Comparison of ENCODE assay signal across 11 mouse cellular contexts in the genomic region with DNA sequence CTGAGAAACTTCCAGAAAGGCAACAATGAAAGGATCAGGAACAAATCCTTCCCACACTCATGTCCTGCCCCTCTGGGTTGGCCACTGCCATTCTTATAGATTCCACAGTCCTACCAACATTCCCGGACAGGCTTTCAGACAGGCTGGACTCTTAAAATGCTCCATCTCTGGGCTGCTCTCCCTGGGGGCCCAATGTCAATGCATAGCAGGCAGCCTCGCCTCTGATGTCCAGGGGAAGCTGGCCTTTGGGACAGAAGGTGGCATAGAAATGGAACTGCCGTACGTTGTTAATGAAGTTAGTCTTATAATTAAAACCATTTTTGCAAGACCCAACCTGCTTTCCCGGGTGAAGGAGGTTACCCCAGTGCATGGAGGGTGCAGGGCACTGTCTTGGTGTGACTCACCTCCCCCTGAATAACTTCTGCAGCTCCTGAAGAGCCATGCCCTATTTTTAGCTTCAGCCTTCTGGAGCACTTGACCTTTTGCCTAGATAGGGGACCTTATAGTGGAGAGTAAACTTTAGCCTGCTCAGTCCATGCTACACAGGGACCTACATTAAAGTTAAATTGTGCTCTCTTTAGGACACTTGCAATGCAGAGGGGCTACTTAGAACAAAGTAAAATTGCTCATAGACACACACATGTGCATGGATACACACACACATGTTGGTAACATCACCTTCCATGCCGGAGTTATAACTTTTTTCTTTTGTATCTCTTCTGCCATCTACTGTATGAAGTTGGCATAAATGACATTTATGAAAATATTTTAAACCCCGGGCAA. TPM values are rescaled to one million over a fixed set of nuclear protein-coding genes. Genes with fewer than 3 reads are reported as not detected.
DNase-seq lines count a peak whose midpoint lies in the region; ATAC-seq lines count a peak whose summit lies in the region.
"Had no signal": no experiment of that assay in that cellular context is flagged by ENCODE, and none has a peak within 500 bp of the region (broad histone marks: within the 10 kb centered on the region; RNA-seq: fewer than 3 reads in every experiment).

No protein-coding gene starts in this region.

- no peak for ATAC-seq in midbrain, embryonic 14.5 days (ENCODE audit: low FRiP score, low TSS enrichment)
- no peak for ATAC-seq in midbrain, embryonic 11.5 days (ENCODE audit: low FRiP score)

- H3K27ac ChIP-seq in midbrain, embryonic 14.5 days (replicated peaks; ENCODE audit: low read depth, low read length), result no peak overlapping the region
- no peak overlapping the region for H3K27ac ChIP-seq in midbrain, embryonic 11.5 days (ENCODE audit: low read depth, low read length)
- H3K27ac ChIP-seq: liver, embryonic 14.5 days had no signal

- no peaks in the 10 kb centered on the region for H3K27me3 ChIP-seq in midbrain, embryonic 14.5 days (ENCODE audit: control insufficient read depth, insufficient read depth, low read length)
- H3K27me3 ChIP-seq in midbrain, embryonic 11.5 days (ENCODE audit: control insufficient read depth, insufficient read depth, low read length), result peaks cover 8% of the 10 kb centered on the region
- no peaks in the 10 kb centered on the region; the same call in 1 of the 2 replicates for H3K27me3 ChIP-seq in splenic B cell, adult 2 months (ENCODE audit: control insufficient read depth, insufficient read depth, low read length, poor library complexity, severe bottlenecking)

- no peaks in the 10 kb centered on the region for H3K4me1 ChIP-seq in midbrain, embryonic 14.5 days (ENCODE audit: control insufficient read depth, insufficient read depth, low read length)
- H3K4me1 ChIP-seq in midbrain, embryonic 11.5 days (ENCODE audit: control insufficient read depth, insufficient read depth, low read length), result no peaks in the 10 kb centered on the region

- H3K9ac ChIP-seq in midbrain, embryonic 14.5 days (replicated peaks; ENCODE audit: low read length), result no peak overlapping the region
- no peak overlapping the region for H3K9ac ChIP-seq in midbrain, embryonic 11.5 days (ENCODE audit: low read length)
- H3K9ac ChIP-seq: liver, embryonic 14.5 days had no signal

- no peak overlapping the region for H3K4me2 ChIP-seq in midbrain, embryonic 14.5 days (ENCODE audit: low read length)
- no peak overlapping the region for H3K4me2 ChIP-seq in midbrain, embryonic 11.5 days

- no peaks in the 10 kb centered on the region for H3K36me3 ChIP-seq in midbrain, embryonic 14.5 days (ENCODE audit: control insufficient read depth, insufficient read depth, low read length)
- H3K36me3 ChIP-seq in midbrain, embryonic 11.5 days (ENCODE audit: control insufficient read depth, insufficient read depth, low read length), result no peaks in the 10 kb centered on the region
- no peaks in the 10 kb centered on the region for H3K36me3 ChIP-seq in splenic B cell, adult 2 months (ENCODE audit: control insufficient read depth, insufficient read depth, low read length, poor library complexity, severe bottlenecking)
- H3K36me3 ChIP-seq: G1E had no signal

- peak; percentile 66 for DNase-seq in gastrocnemius, adult 18-20 months (ENCODE audit: low spot score)
- DNase-seq in gastrocnemius, postnatal 10 days, result no peak
- peak; percentile 53 for DNase-seq in midbrain, embryonic 14.5 days
- no peak for DNase-seq in midbrain, embryonic 11.5 days (ENCODE audit: low spot score, missing footprints)
- DNase-seq in heart, adult 8-10 months (ENCODE audit: low spot score), result peak; percentile 19
- peak; percentile 20 for DNase-seq in splenic B cell, adult 2 months (ENCODE audit: low read depth, low spot score)
- no peak for DNase-seq in left cerebral cortex, adult 11 months (ENCODE audit: low spot score)
- no peak for DNase-seq in kidney, adult 18-20 months
- DNase-seq: kidney, postnatal 4 days had no signal

- H3K4me3 ChIP-seq in midbrain, embryonic 14.5 days (replicated peaks; ENCODE audit: low read depth, low read length), result no peak overlapping the region
- H3K4me3 ChIP-seq in midbrain, embryonic 11.5 days (ENCODE audit: low read depth, low read length), result no peak overlapping the region

- no peaks in the 10 kb centered on the region for H3K9me3 ChIP-seq in midbrain, embryonic 14.5 days (ENCODE audit: control insufficient read depth, low read length)
- no peaks in the 10 kb centered on the region for H3K9me3 ChIP-seq in midbrain, embryonic 11.5 days (ENCODE audit: control insufficient read depth, low read length)
- H3K9me3 ChIP-seq: G1E had no signal

- WGBS in midbrain, embryonic 14.5 days, result 67% methylated on average over 7 of the region's 7 CpGs
- 73% methylated on average over 7 of the region's 7 CpGs for WGBS in midbrain, embryonic 11.5 days

RNA-seq across cellular contexts. Expression of gene Slc25a4, which starts 25.5 kb away (rescaled TPM):
- total RNA-seq in gastrocnemius, adult 18-20 months (2021), result 1,000 to 10,000 TPM; 2,853 to 2,971 TPM
- 1,000 to 10,000 TPM; 2,072 to 2,481 TPM for total RNA-seq in gastrocnemius, postnatal 10 days (2021)
- 795 and 885 TPM in 2 replicates for polyA plus RNA-seq in midbrain, embryonic 14.5 days (2014; fragmentation: Nextera tagmentation; extraction: Ambion mirVana)
- 477 and 504 TPM in 2 replicates for polyA plus RNA-seq in midbrain, embryonic 11.5 days (2014; fragmentation: Nextera tagmentation; extraction: Ambion mirVana)
- total RNA-seq in heart, adult 8-10 months (2022), result 1,000 to 10,000 TPM; 4,428 to 5,209 (median 4,678) TPM

RNA-seq across cellular contexts. Expression of gene Helt, which starts 57.8 kb away (rescaled TPM):
- total RNA-seq in gastrocnemius, adult 18-20 months (2021), result 1 to 10 TPM; 1.1 to 1.4 TPM
- 1 to 10 TPM in 1 of 2 experiments, under 1 TPM in 1; 0.45 to 1.1 TPM for total RNA-seq in gastrocnemius, postnatal 10 days (2021)
- polyA plus RNA-seq in midbrain, embryonic 14.5 days (2014; fragmentation: Nextera tagmentation; extraction: Ambion mirVana), result 9.6 and 10.2 TPM in 2 replicates
- polyA plus RNA-seq in midbrain, embryonic 11.5 days (2014; fragmentation: Nextera tagmentation; extraction: Ambion mirVana), result 48.9 and 49.0 TPM in 2 replicates
- total RNA-seq in heart, adult 8-10 months (2022), result 1 to 10 TPM in 3 of 4 experiments, under 1 TPM in 1; 0.92 to 4.2 (median 3.3) TPM
- polyA plus RNA-seq: G1E; liver, embryonic 14.5 days had no signal

Comparison
In these comparisons a context has a peak if more than half of its experiments do, and no peak if none do; other contexts are left out.
1. DNase-seq: peak in gastrocnemius, adult 18-20 months (single experiment), midbrain, embryonic 14.5 days (single experiment), heart, adult 8-10 months (single experiment) and splenic B cell, adult 2 months (single experiment); none in gastrocnemius, postnatal 10 days (single experiment), midbrain, embryonic 11.5 days (single experiment), left cerebral cortex, adult 11 months (single experiment) and kidney, adult 18-20 months (single experiment).